Mouse (Mus musculus) testis, postnatal 14 days (tissue): Measurements from ENCODE around the gene Ccnf.
A peak's percentile ranks its signal among the peaks of the same experiment; 100 is the strongest.

Experiments
- DNase-seq: peaks from one replicate; pipeline ENCODE4 v3.0.0; 2021; ENCODE audit warnings: low spot score

Ccnf gene

GRCm38 (mm10) chr17:24223513-24223912 is 27.8 kb downstream of the Ccnf start:
- no peak for DNase-seq

- no peak for DNase-seq
Measured at GRCm38 (mm10) chr17:24222653-24223052, 28.6 kb downstream of the Ccnf start.

- peak; percentile 89 for DNase-seq
Measured at GRCm38 (mm10) chr17:24220435-24221411, 30.6 kb downstream of the Ccnf start, which contains the start of gene Tedc2. Gene Tedc2 (minus strand): TSS chr17:24220851.

DNA sequence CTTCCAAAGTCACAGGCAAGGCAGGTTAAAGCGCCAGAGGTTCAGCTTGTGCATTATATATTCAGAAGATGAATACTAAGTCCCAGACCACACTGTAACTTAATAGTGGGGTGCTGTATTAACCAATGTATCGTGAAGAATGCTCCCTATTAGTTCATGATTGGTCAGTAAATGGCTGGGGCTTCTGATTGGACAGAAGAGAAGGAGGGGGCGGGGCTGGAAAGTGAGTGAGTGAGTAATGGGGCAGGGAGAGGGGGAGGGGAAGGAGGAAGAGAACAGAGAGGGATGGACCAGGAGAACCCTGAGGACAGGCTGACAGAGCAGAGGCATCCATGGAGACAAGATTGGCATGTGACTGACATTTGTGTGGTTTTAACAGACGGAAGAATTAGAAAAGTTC is 34.4 kb downstream of the Ccnf start:
- no peak for DNase-seq

DNA sequence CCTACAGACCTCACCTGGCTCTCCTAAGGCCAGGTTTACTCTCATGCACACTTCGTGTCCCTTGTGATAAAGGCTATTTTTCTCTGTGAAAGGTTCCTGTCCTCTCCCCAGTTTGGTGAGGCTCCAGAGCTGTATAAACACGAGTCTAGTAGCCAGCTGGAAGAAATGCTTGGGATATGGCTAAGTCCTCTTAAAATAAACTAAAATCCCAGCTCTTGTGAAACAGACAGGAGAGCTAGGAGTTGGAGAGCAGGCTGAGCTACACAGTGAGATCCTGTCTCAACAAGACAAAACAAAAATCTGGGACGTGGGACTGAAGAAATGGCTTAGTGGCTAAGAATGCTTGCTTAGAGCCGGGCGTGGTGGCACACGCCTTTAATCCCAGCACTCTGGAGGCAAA is 38.1 kb downstream of the Ccnf start:
- DNase-seq, result no peak

- DNase-seq, result no peak
Measured at GRCm38 (mm10) chr17:24212441-24213018, 38.8 kb downstream of the Ccnf start.

GRCm38 (mm10) chr17:24211631-24212440 is 39.4 kb downstream of the Ccnf start:
- DNase-seq, result no peak

GRCm38 (mm10) chr17:24210591-24210990 is 40.7 kb downstream of the Ccnf start:
- no peak for DNase-seq

- DNase-seq, result no peak
Measured at GRCm38 (mm10) chr17:24209916-24210240, 41.4 kb downstream of the Ccnf start.

DNA sequence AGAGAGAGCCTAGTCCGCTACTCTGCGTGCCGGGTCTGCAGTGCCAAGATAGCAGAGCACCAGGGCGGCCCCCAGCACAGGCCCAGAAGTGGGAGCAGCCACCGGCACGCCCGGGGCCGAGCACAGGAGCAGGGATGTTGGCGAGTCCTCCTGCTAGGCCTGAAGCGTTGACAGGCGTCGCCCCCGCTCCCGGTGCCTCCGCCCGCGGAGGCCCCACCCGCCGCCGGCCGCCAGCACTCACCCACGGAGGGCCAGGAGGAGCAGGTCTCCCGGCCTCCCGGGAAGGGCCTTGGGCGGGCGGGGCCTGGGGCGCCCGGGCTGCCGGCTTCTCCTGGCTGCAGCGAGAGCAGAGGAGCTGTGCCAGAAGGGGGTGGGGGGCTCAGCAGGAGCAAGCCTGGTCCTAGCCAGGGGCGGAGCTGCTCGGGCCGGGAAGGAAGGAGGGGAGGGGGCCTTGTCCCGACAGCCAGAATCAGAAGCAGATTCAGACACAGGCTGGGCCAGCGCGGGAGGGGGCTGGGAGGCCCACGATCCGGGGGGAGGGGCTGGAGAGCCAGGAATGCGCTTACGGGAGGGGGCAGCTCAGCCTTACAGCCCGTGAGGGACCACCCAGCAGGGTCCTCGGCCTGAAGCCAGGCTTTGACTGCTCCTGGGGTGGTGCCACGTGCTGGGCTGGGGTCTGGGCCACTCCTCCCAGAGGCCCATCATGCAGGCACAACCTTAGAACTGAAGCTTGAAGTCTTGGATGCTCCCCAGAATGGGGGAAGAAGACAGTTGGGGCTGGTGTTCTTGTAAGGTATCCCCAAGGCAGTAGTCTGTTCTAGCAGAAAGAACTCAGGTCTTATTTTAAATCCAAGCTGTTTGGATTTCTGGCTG is 42.0 kb downstream of the Ccnf start, which contains the start of gene Ntn3:
Gene Ntn3 (minus strand): TSS at position 489 of the 873 bp plus-strand sequence.
- peak; percentile 46 for DNase-seq

GRCm38 (mm10) chr17:24208641-24209042 is 42.6 kb downstream of the Ccnf start:
- DNase-seq, result peak; percentile 48

DNA sequence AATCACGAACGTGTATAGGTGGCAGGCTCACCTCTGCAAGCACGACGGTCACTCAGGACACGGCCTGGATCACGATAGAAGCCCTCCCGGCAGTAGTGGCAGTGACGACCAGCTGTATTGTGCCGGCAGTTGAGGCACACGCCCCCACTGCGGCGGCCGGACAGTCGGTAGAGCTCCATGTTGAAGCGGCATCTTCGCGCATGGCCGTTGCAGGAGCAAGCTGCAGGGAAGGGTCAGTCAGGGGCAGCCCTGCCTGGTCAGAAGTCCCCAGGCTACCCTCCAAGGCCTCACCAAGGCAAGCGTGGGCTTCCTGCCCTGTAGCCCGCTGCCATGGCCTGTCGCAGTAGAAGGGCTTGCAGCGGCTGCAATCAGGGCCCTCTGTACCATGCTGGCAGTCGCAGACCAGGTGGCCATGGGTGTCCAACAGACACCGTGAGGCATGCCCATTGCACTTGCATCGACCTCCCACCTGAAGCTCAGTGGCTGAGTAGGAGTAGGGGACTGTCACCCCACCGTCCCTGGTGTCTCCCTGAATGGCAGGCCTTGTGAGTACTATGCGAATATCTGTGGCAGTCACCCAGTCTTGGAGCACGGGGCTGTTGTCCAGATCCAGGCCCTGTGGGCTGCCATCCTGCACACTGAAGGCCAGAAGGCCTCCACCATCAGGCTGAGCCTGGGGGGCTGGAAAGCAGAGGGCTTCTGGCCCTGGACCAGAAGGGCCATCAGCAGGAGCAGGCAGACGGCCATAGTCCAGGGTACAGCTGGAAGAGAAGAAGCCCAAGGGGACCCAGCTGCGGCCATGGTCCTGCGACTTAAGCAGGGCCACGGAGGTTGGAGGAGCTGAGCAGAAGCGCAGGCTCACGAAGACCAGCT is 43.3 kb downstream of the Ccnf start:
- DNase-seq, result no peak

DNA sequence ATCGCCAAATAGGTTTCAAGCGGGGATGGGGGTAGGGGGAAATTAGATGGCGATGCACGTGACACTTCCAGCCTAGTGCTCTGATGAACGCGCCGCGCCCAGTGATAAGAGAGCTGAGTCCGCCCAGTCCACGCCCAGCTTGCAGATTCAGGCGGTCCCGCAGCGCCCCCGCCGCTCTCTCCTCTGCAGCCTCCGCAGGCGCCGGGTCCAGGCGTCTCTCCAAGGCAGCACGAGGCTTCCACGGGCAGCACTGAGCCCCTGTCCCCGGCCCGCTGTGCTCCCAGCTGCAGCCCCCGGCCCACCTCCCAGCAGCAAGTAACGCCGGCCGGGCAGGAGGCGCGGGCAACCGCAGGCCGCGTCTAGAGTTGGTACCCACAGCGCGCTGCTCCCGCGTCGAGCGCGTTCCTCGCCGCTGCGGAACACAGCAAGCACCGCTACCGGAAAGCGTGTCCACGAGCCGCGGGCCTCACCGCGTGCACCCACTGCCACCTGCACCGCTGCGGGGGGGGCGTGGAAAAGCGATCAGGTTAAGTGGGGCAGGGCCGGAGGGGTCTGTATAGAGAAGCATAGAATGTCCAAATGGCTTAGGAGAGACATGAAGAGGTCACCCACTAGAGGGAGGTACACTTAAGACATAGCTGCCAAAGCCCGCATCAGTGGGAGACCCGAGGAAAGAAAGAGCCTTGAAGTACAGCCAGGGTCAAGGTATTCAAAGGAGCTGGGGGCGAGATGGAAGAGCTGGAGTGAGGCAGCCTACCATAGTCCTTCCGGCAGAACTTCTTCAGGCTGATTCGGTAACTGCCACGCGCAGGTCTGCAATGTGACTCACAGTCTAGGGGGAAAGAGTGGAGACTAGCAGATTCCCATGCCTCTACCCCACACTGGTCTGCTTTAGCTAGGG is 44.6 kb downstream of the Ccnf start:
- DNase-seq, result peak; percentile 64

DNA sequence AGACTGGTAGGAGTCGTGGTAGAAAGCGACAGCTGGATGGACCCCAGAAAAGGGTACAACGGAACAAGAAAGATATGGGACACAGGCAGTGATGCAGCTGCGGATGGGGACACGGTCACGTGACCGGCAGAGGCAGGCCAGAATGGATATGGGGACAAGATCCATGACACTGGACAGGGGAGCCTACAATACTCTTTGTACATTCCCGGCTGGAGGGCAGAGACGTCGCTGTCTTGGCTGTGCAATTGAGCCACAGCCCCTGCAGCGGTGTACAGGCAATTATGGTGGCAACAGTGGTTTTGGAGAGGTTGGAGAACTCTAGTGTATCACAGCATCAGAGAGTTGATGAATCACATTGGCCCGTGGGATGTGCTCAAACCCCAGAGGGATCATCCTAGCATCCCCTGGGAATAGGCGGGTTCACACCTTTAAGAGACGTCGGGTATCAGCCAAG is 45.3 kb downstream of the Ccnf start:
- DNase-seq, result peak; percentile 43

GRCm38 (mm10) chr17:24205284-24205888 is 45.9 kb downstream of the Ccnf start, which contains the start of gene Tbc1d24:
Gene Tbc1d24 (minus strand): TSS chr17:24205562.
- DNase-seq, result peak; percentile 94

GRCm38 (mm10) chr17:24204846-24205245 is 46.4 kb downstream of the Ccnf start:
- DNase-seq, result no peak

- no peak for DNase-seq
Measured at GRCm38 (mm10) chr17:24203611-24204534, 47.4 kb downstream of the Ccnf start.

DNA sequence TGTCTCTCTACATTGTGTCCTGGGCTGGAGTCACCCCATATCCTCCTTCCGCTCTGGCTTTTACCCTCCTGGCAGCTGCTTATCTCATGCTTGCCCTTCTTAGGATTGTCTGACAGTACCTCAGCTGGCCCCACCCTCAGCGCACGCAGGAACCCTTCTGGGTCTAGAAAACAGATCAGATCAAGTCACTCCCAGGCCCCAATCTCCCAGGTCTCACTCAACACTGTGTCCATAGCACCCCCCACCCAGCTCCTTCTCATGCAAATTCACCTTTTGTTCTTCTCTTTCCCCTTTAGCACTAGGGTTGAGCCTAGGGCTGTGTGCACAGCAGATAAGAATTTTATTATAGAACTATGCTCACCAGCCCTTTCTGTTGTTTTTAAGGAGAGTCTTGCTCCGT is 48.2 kb downstream of the Ccnf start:
- DNase-seq, result no peak
